Mouse (Mus musculus) heart, adult 8-10 months (tissue): ENCODE data around the gene Vps13c. TPM values are rescaled to one million over a fixed set of nuclear protein-coding genes. Genes with fewer than 3 reads are reported as not detected.
A peak's percentile ranks its signal among the peaks of the same experiment; 100 is the strongest.

Experiments used
- DNase-seq: peaks from one replicate; pipeline ENCODE4 v3.0.0; 2022; ENCODE audit warnings: low spot score
- total RNA-seq, 4 experiments: library from RNA; stranded (reverse); gene quantifications; 2 replicates each; pipeline ENCODE4 v1.2.4; 2022

Vps13c gene
- total RNA-seq, 4 experiments from 2014 or later: 48.5 to 54.4 (median 52.0) TPM

GRCm38 (mm10) chr9:67831359-67832045, 8.7 kb upstream of the Vps13c start:
- no peak for DNase-seq

GRCm38 (mm10) chr9:67832046-67832605, 8.1 kb upstream of the Vps13c start, which contains the start of gene C2cd4a:
TSS of gene C2cd4a (minus strand) at chr9:67832330.
- DNase-seq: no peak

GRCm38 (mm10) chr9:67834535-67834934, 5.7 kb upstream of the Vps13c start:
- DNase-seq: no peak

- DNase-seq: no peak
Observed at GRCm38 (mm10) chr9:67837311-67837710, 2.9 kb upstream of the Vps13c start.

- peak; percentile 55 for DNase-seq
Observed at GRCm38 (mm10) chr9:67842797-67843196, 2.6 kb downstream of the Vps13c start.

GRCm38 (mm10) chr9:67845012-67845411, 4.8 kb downstream of the Vps13c start:
- no peak for DNase-seq

GRCm38 (mm10) chr9:67845648-67846047, 5.5 kb downstream of the Vps13c start:
- DNase-seq: no peak

- no peak for DNase-seq
Observed at GRCm38 (mm10) chr9:67846089-67846488, 5.9 kb downstream of the Vps13c start.

- no peak for DNase-seq
Observed at GRCm38 (mm10) chr9:67847606-67848005, 7.4 kb downstream of the Vps13c start.

GRCm38 (mm10) chr9:67849397-67849796, 9.2 kb downstream of the Vps13c start:
- DNase-seq: no peak

- no peak for DNase-seq
Observed at GRCm38 (mm10) chr9:67849846-67850245, 9.7 kb downstream of the Vps13c start.

GRCm38 (mm10) chr9:67851150-67851549, 11.0 kb downstream of the Vps13c start:
- no peak for DNase-seq

- DNase-seq: no peak
Observed at GRCm38 (mm10) chr9:67860273-67860672, 20.1 kb downstream of the Vps13c start.

GRCm38 (mm10) chr9:67863332-67863731, 23.1 kb downstream of the Vps13c start:
- DNase-seq: no peak

GRCm38 (mm10) chr9:67864011-67864410, 23.8 kb downstream of the Vps13c start:
- no peak for DNase-seq

GRCm38 (mm10) chr9:67865411-67865810, 25.2 kb downstream of the Vps13c start:
- no peak for DNase-seq

GRCm38 (mm10) chr9:67867411-67867810, 27.2 kb downstream of the Vps13c start:
- DNase-seq: no peak

- no peak for DNase-seq
Observed at GRCm38 (mm10) chr9:67869691-67870450, 29.7 kb downstream of the Vps13c start.

- no peak for DNase-seq
Observed at GRCm38 (mm10) chr9:67874522-67875222, 34.5 kb downstream of the Vps13c start.

GRCm38 (mm10) chr9:67875337-67875736, 35.1 kb downstream of the Vps13c start:
- DNase-seq: peak; percentile 28

- no peak for DNase-seq
Observed at GRCm38 (mm10) chr9:67877081-67877718, 37.0 kb downstream of the Vps13c start.
